Mouse (Mus musculus) heart, postnatal 0 days (tissue): ENCODE data around the gene Adcy6.

Source experiments
- CTCF ChIP-seq: IDR thresholded peaks from 2 replicates; pipeline ENCODE4 v1.5.1; 2016; ENCODE audit warnings: antibody characterized with exemption, control low read depth, low read depth
- EP300 ChIP-seq: IDR thresholded peaks from 2 replicates; pipeline ENCODE4 v1.6.1; 2016; ENCODE audit warnings: antibody characterized with exemption, low read depth

GRCm38 (mm10) chr15:98541064-98541463, 68.8 kb downstream of the Adcy6 start:
- TF ChIP-seq CTCF (no peak), EP300 (no peak)
